Mouse (Mus musculus): ENCODE measurements around the gene Has3. TPM values are rescaled to one million over a fixed set of nuclear protein-coding genes. Genes with fewer than 3 reads are reported as not detected.

Has3 gene
- 0.42 and 0.76 TPM in 2 replicates for polyA plus RNA-seq (2015; fragmentation: Nextera tagmentation; extraction: Ambion mirVana)

GRCm38 (mm10) chr8:106870051-106870450 is at the start of gene Has3:
Gene Has3 (plus strand): TSS chr8:106870242.
- 3% methylated on average over 18 of the region's 18 CpGs for WGBS
- no peak within 1 kb of the TSS for H3K27ac ChIP-seq
- H3K36me3 ChIP-seq, result peaks cover 13% of the 10 kb centered on the region
- H3K4me3 ChIP-seq, result peak within 1 kb of the TSS; percentile 55
- H3K9ac ChIP-seq, result peak within 1 kb of the TSS; percentile 47
- peak within 1 kb of the TSS; percentile 100 for H3K4me2 ChIP-seq
- peaks cover 34% of the 10 kb centered on the region for H3K4me1 ChIP-seq
- H3K27me3 ChIP-seq, result peaks cover 64% of the 10 kb centered on the region
- ATAC-seq (ENCODE audit: insufficient number of reproducible peaks, low FRiP score, low TSS enrichment, low read depth), result no peak
- H3K9me3 ChIP-seq, result no peaks in the 10 kb centered on the region

DNA sequence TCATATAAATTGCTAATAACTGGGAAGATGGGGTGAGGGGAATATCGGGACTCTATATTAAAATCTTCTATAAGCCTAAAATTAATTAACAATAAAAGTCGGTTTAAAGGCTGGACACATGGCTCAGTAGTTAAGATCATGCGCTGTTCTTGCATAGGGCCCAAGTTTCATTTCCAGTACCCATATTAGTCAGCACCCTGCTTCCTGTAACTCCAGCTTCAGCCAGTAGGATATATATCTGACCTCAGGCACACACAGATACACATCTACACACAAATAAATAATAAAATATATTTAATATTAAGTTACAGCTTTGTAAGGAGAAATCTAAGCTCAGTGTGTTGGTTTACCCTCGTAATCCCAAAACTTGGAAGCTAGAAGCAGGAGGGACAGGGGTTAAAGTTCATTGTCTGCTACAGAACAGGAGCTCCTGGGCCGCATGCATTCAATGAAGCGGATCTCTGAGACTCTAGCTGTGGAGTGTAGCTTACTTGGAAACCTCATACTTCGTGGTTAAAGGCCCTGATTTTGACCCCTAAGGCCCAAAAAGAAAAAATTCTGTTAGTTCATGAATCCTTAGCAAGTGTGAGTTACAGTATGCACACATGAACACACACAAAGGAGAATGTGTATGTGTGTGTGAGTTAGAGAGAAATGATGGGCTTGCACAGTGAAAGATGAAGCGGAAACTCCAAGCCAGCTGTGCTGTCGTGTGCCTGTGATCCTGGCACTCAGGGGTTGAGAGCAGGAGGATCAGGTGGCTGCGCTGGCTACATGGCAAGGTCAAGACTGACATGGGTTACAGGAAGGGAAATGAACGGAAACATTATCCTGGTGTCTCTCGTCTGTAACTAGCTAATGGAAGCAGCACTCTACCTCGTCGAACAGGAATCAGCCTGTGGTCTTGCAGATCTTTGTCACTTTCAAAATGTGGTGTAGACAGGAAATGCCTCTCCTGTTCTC is 49.2 kb upstream of the Has3 start:
- Histone ChIP-seq H3K9me3 (no peaks in the 10 kb centered on the region), H3K9ac (no peak overlapping the region), H3K4me2 (no peak overlapping the region), H3K27me3 (no peaks in the 10 kb centered on the region), H3K4me1 (peaks cover 14% of the 10 kb centered on the region), H3K27ac (no peak overlapping the region), H3K4me3 (no peak overlapping the region), H3K36me3 (no peaks in the 10 kb centered on the region)
- ATAC-seq (ENCODE audit: insufficient number of reproducible peaks, low FRiP score, low TSS enrichment, low read depth), result no peak
- WGBS, result 60% methylated on average over 14 of the region's 14 CpGs

- Histone ChIP-seq H3K9ac (no peak overlapping the region), H3K9me3 (no peaks in the 10 kb centered on the region), H3K4me1 (no peaks in the 10 kb centered on the region), H3K27ac (no peak overlapping the region), H3K27me3 (no peaks in the 10 kb centered on the region), H3K4me2 (no peak overlapping the region), H3K4me3 (no peak overlapping the region), H3K36me3 (no peaks in the 10 kb centered on the region)
- WGBS, result 86% methylated on average over 6 of the region's 6 CpGs
- no peak for ATAC-seq (ENCODE audit: insufficient number of reproducible peaks, low FRiP score, low TSS enrichment, low read depth)
Measured at GRCm38 (mm10) chr8:106828921-106829320, 41.1 kb upstream of the Has3 start.

DNA sequence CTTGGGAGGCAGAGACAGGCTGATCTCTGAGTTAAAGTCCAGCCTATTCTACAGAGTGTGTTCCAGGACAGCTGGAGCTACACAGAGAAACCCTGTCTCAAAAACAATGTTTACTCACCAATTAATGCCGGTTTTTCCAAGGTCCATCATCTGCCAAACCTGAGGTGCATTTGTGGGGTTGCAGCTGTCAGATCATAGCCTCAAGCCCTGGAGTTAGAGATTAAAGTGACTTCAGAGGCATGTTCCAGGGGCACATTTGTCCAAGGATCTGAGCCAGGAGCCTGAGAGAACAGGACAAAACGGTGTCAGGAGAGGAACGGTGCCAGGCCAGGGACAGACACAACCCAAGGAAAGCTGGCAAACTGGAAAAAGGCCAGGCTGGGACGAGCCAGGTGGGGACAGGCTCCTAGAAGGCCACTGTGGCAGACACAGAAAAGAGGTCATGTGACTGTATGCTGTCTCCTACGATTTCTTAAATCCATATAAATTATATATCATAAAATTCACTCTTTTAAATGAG is 40.5 kb upstream of the Has3 start:
- Histone ChIP-seq H3K27ac (no peak overlapping the region), H3K4me3 (no peak overlapping the region), H3K4me2 (no peak overlapping the region), H3K27me3 (no peaks in the 10 kb centered on the region), H3K9ac (no peak overlapping the region), H3K9me3 (no peaks in the 10 kb centered on the region), H3K4me1 (no peaks in the 10 kb centered on the region), H3K36me3 (no peaks in the 10 kb centered on the region)
- no peak for ATAC-seq (ENCODE audit: insufficient number of reproducible peaks, low FRiP score, low TSS enrichment, low read depth)
- 71% methylated on average over 5 of the region's 5 CpGs for WGBS

GRCm38 (mm10) chr8:106834899-106835298 is 35.1 kb upstream of the Has3 start:
- no peak overlapping the region for H3K4me3 ChIP-seq
- H3K9me3 ChIP-seq, result no peaks in the 10 kb centered on the region
- no peak for ATAC-seq (ENCODE audit: insufficient number of reproducible peaks, low FRiP score, low TSS enrichment, low read depth)
- H3K27ac ChIP-seq, result no peak overlapping the region
- H3K4me2 ChIP-seq, result no peak overlapping the region
- no peaks in the 10 kb centered on the region for H3K27me3 ChIP-seq
- WGBS, result 62% methylated on average over 1 of the region's 1 CpGs
- H3K36me3 ChIP-seq, result no peaks in the 10 kb centered on the region
- H3K4me1 ChIP-seq, result peaks cover 10% of the 10 kb centered on the region; the same call in 1 of the 2 replicates
- H3K9ac ChIP-seq, result no peak overlapping the region

DNA sequence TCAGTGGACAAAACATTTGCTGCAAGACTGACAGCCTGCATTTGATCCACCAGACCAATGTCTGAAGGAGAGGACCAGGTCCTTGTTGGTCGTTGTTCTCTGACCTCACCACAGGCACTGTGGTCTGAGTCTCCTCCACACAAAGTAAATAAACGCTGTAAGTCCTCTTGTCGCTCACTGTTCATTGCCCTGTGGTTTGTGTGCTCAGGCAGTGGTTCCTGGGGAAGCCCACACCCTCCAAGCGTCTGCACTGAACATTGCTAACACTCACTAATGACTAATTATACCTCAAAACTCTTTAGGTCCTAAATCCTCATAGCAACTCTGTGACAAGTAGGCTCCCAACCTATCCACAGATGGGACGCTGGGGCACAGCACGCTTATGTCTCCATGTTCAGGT is 33.5 kb upstream of the Has3 start:
- no peak for ATAC-seq (ENCODE audit: insufficient number of reproducible peaks, low FRiP score, low TSS enrichment, low read depth)
- 69% methylated on average over 6 of the region's 6 CpGs for WGBS

DNA sequence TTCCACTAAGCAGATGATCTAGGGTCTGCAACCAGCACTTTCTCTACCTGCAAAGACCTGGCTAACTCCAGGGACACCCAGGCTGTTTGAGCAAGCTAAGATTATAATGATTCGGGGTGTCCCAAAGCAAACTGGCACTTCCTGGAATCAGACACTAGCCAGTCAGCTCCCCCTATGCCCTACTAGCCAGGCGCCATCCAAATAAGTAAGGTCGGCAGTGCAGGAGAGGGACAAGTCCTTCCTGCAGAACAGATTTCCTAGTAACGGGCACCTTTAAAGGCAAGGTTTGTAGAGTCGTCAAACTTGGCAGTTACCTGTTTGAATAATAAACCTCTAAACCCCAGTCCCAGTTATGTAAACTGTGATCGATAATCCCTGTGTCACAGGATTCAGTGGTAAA is 31.2 kb upstream of the Has3 start:
- Histone ChIP-seq H3K4me1 (peaks cover 12% of the 10 kb centered on the region; the same call in 1 of the 2 replicates), H3K36me3 (no peaks in the 10 kb centered on the region), H3K27me3 (no peaks in the 10 kb centered on the region), H3K4me3 (no peak overlapping the region), H3K9ac (no peak overlapping the region), H3K9me3 (no peaks in the 10 kb centered on the region), H3K27ac (no peak overlapping the region), H3K4me2 (no peak overlapping the region)
- WGBS, result 48% methylated on average over 6 of the region's 6 CpGs
- no peak for ATAC-seq (ENCODE audit: insufficient number of reproducible peaks, low FRiP score, low TSS enrichment, low read depth)

More for the DNA sequence above, 33.5 kb upstream of the Has3 start:
- Histone ChIP-seq H3K36me3 (no peaks in the 10 kb centered on the region), H3K9me3 (no peaks in the 10 kb centered on the region), H3K4me2 (no peak overlapping the region), H3K27ac (no peak overlapping the region), H3K4me1 (peaks cover 12% of the 10 kb centered on the region; the same call in 1 of the 2 replicates), H3K4me3 (no peak overlapping the region), H3K27me3 (no peaks in the 10 kb centered on the region), H3K9ac (no peak overlapping the region)

DNA sequence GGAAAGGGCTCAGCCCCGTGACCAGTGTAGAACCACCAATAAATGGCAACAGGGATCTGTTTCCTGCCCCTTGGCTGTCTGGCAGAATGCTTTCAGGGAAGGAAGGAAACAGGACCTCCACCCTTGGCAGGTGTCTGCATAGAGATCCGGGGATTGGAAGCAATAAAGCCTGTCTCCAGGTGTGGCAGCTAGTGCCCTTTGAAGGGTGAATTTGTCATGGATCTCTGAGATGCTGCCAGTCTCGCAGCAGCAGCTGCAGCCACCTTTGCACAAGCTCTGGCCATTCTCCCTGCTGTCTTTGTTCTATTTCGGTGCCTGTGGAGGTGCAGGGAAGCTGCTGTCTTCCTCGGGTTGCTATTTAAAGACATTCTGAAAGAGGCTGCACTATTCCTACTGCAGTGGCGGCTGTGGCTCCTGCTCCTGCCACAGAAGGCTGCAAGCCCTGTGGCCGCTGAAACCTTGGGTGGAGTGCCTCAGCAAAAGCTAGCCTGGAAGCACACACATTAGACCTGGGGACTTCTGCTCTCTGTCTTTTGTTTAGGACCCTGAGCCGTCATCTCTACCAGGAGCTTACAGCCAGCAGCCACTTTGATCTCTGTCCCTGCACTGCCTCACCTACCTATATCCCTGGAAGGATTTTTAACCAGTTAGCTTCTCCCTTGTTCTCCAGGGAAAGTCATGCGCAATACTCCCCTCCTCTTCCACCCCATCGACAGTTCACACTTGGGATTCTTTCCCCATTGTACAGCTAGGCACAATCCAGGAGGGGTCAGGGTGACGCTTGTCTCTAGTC is 30.6 kb upstream of the Has3 start:
- H3K9me3 ChIP-seq, result no peaks in the 10 kb centered on the region
- no peak overlapping the region for H3K4me2 ChIP-seq
- no peak overlapping the region for H3K4me3 ChIP-seq
- ATAC-seq (ENCODE audit: insufficient number of reproducible peaks, low FRiP score, low TSS enrichment, low read depth), result no peak
- no peak overlapping the region for H3K9ac ChIP-seq
- 32% methylated on average over 11 of the region's 11 CpGs for WGBS
- peaks cover 12% of the 10 kb centered on the region; the same call in 1 of the 2 replicates for H3K4me1 ChIP-seq
- H3K27ac ChIP-seq, result peak overlapping the region; percentile 43
- no peaks in the 10 kb centered on the region for H3K27me3 ChIP-seq
- H3K36me3 ChIP-seq, result no peaks in the 10 kb centered on the region

DNA sequence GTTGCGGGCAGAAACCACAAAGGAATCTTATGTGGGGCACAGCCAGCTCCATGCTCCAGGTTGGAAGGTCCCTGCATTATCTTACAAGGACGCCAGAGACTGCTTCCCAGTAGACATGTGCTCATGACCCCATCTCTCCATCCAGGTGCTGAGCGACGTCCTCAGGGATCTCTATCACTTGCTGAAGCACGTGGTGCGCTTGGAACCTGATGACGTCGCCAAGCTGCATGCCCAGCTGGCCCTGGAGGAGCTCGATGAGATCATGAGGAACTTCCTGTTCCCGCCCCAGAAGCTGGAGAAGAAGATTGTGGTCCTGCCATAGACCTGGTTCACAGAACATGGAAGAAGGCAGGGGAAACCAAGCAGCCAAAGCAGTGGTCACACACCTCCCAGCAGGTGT is 20.0 kb upstream of the Has3 start:
- Histone ChIP-seq H3K4me3 (no peak overlapping the region), H3K9me3 (no peaks in the 10 kb centered on the region), H3K4me2 (no peak overlapping the region), H3K4me1 (no peaks in the 10 kb centered on the region), H3K9ac (no peak overlapping the region), H3K27ac (no peak overlapping the region), H3K36me3 (peaks cover 9% of the 10 kb centered on the region), H3K27me3 (no peaks in the 10 kb centered on the region)
- ATAC-seq (ENCODE audit: insufficient number of reproducible peaks, low FRiP score, low TSS enrichment, low read depth), result no peak
- 79% methylated on average over 10 of the region's 10 CpGs for WGBS

GRCm38 (mm10) chr8:106854534-106855241 is 15.4 kb upstream of the Has3 start:
- H3K27ac ChIP-seq, result no peak overlapping the region
- WGBS, result 44% methylated on average over 8 of the region's 8 CpGs
- ATAC-seq (ENCODE audit: insufficient number of reproducible peaks, low FRiP score, low TSS enrichment, low read depth), result no peak
- H3K27me3 ChIP-seq, result no peaks in the 10 kb centered on the region
- H3K9ac ChIP-seq, result no peak overlapping the region
- no peaks in the 10 kb centered on the region for H3K9me3 ChIP-seq
- no peaks in the 10 kb centered on the region for H3K4me1 ChIP-seq
- no peak overlapping the region for H3K4me3 ChIP-seq
- no peak overlapping the region for H3K4me2 ChIP-seq
- H3K36me3 ChIP-seq, result peaks cover 9% of the 10 kb centered on the region

DNA sequence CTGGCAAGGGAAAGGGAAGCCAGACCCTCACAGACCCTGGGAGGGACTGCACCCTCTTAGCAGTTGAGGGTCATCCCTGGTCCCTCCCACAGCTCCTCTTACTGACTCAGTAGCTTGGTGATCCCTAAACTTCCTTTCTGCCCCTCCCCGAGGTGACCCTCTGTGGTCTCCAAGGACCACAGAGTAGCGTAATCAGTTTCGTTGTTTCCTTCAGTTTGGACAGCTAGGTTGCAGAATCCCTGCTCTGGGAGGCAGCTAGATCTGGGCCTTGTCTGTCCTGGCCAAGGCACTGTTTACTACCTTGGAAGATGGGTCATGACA is 14.8 kb upstream of the Has3 start:
- Histone ChIP-seq H3K27ac (no peak overlapping the region), H3K9ac (no peak overlapping the region), H3K36me3 (peaks cover 7% of the 10 kb centered on the region), H3K4me2 (no peak overlapping the region), H3K9me3 (no peaks in the 10 kb centered on the region), H3K27me3 (no peaks in the 10 kb centered on the region), H3K4me1 (no peaks in the 10 kb centered on the region), H3K4me3 (no peak overlapping the region)
- no peak for ATAC-seq (ENCODE audit: insufficient number of reproducible peaks, low FRiP score, low TSS enrichment, low read depth)
- 80% methylated on average over 3 of the region's 3 CpGs for WGBS
